Mouse (Mus musculus) CH12.LX (cell line): Measurements from ENCODE around the gene Ggcx. TPM values are rescaled to one million over a fixed set of nuclear protein-coding genes. Genes with fewer than 3 reads are reported as not detected.

Source experiments
- DNase-seq: peaks from one replicate; pipeline ENCODE4 v3.0.0-alpha.2; 2013; ENCODE audit errors: extremely low read depth
- H3K27ac ChIP-seq: 2 replicates; pipeline ENCODE4 v1.5.1; 2012; ENCODE audit warnings: low read depth, mild to moderate bottlenecking, control low read depth, moderate library complexity; ENCODE audit not compliant: insufficient read depth
- H3K27me3 ChIP-seq: replicated peaks from 2 replicates; pipeline ENCODE3; 2012; ENCODE audit warnings: inconsistent platforms
- H3K36me3 ChIP-seq, 2 experiments: replicated peaks in 1 of 2; 2 replicates each; pipeline versions ENCODE3 to v1.6.1; 2012; ENCODE audit warnings: inconsistent platforms in 1 of 2, low read length in 1 of 2, mild to moderate bottlenecking in 1 of 2, mixed read lengths in 1 of 2, moderate library complexity in 1 of 2; ENCODE audit not compliant: control insufficient read depth in 1 of 2, insufficient read depth in 1 of 2
- H3K4me1 ChIP-seq, 2 experiments: 2 replicates each; pipeline ENCODE4 v1.6.1; 2012; ENCODE audit warnings: inconsistent platforms in 1 of 2, moderate library complexity in 1 of 2; ENCODE audit not compliant: insufficient read depth in 2 of 2, control insufficient read depth in 1 of 2
- H3K4me2 ChIP-seq: 2 replicates; pipeline ENCODE4 v1.6.1; 2012; ENCODE audit warnings: low read depth, mild to moderate bottlenecking, control low read depth; ENCODE audit not compliant: poor library complexity, insufficient read depth, severe bottlenecking
- H3K4me3 ChIP-seq, 3 experiments: fragments of 150-350 bp in 1 of 3; sonication (generic) in 1 of 3; replicated peaks in 1 of 3; 2 replicates each; pipeline versions ENCODE3 to v1.5.1; 2011 to 2012; ENCODE audit warnings: low read depth in 2 of 3, low read length in 2 of 3, mild to moderate bottlenecking in 2 of 3, moderate library complexity in 2 of 3, control low read depth in 1 of 3, improper control_type of control experiment in 1 of 3, inconsistent platforms in 1 of 3, mixed read lengths in 1 of 3; ENCODE audit not compliant: poor library complexity in 1 of 3
- H3K79me2 ChIP-seq: replicated peaks from 2 replicates; pipeline ENCODE4 v1.6.1; 2012; ENCODE audit warnings: mild to moderate bottlenecking, moderate library complexity; ENCODE audit not compliant: control insufficient read depth, poor library complexity, insufficient read depth, severe bottlenecking; ENCODE audit errors: extremely low read depth
- H3K9ac ChIP-seq: 2 replicates; pipeline ENCODE4 v1.6.1; 2012; ENCODE audit warnings: low read depth, mild to moderate bottlenecking, control low read depth, moderate library complexity; ENCODE audit not compliant: insufficient read depth
- H3K9me3 ChIP-seq: replicated peaks from 2 replicates; pipeline ENCODE3; 2012; ENCODE audit warnings: low read length, inconsistent platforms, mixed read lengths
- BHLHE40 ChIP-seq: IDR thresholded peaks from 2 replicates; pipeline ENCODE4 v1.6.1; 2011; ENCODE audit warnings: mild to moderate bottlenecking, low read depth, low read length, improper control_type of control experiment
- CHD1 ChIP-seq: IDR thresholded peaks from 2 replicates; pipeline ENCODE4 v1.6.1; 2012; ENCODE audit warnings: low read depth, low read length, improper control_type of control experiment, inconsistent platforms
- CHD2 ChIP-seq: IDR thresholded peaks from 2 replicates; pipeline ENCODE4 v1.6.1; 2011; ENCODE audit warnings: low read length, improper control_type of control experiment
- CTCF ChIP-seq, 2 experiments: IDR thresholded peaks in 1 of 2; conservative IDR thresholded peaks in 1 of 2; 2 replicates each; pipeline ENCODE4 v1.5.1; 2011 to 2012; ENCODE audit warnings: low read depth in 2 of 2, low read length in 2 of 2, improper control_type of control experiment in 1 of 2, inconsistent platforms in 1 of 2, mild to moderate bottlenecking in 1 of 2, moderate library complexity in 1 of 2
- E2F4 ChIP-seq: IDR thresholded peaks from 2 replicates; pipeline ENCODE4 v1.6.1; 2011; ENCODE audit warnings: low read depth, low read length, improper control_type of control experiment; ENCODE audit not compliant: insufficient replicate concordance
- EP300 ChIP-seq: IDR thresholded peaks from 2 replicates; pipeline ENCODE4 v1.6.1; 2011; ENCODE audit warnings: low read length, improper control_type of control experiment
- GABPA ChIP-seq: IDR thresholded peaks from 2 replicates; pipeline ENCODE4 v1.6.1; 2012; ENCODE audit warnings: low read depth, low read length, improper control_type of control experiment, inconsistent platforms; ENCODE audit not compliant: insufficient replicate concordance
- HCFC1 ChIP-seq: IDR thresholded peaks from 2 replicates; pipeline ENCODE4 v1.6.1; 2012; ENCODE audit warnings: low read depth, mild to moderate bottlenecking, inconsistent platforms, low read length, improper control_type of control experiment
- IRF4 ChIP-seq: IDR thresholded peaks from 2 replicates; pipeline ENCODE4 v1.6.1; 2014; ENCODE audit warnings: low read depth, mild to moderate bottlenecking, inconsistent platforms, low read length, improper control_type of control experiment
- JUND ChIP-seq: conservative IDR thresholded peaks from 2 replicates; pipeline ENCODE4 v1.6.1; 2011; ENCODE audit warnings: low read depth, low read length, improper control_type of control experiment
- KAT2A ChIP-seq: IDR thresholded peaks from 2 replicates; pipeline ENCODE4 v1.6.1; 2012; ENCODE audit warnings: low read length, improper control_type of control experiment, inconsistent platforms; ENCODE audit not compliant: insufficient replicate concordance
- MAFK ChIP-seq: IDR thresholded peaks from 2 replicates; pipeline ENCODE4 v1.6.1; 2011; ENCODE audit warnings: low read length, improper control_type of control experiment; ENCODE audit not compliant: insufficient replicate concordance
- MAX ChIP-seq: IDR thresholded peaks from 2 replicates; pipeline ENCODE4 v1.6.1; 2011; ENCODE audit warnings: low read length, improper control_type of control experiment
- MAZ ChIP-seq: IDR thresholded peaks from 2 replicates; pipeline ENCODE4 v1.6.1; 2012; ENCODE audit warnings: low read depth, mild to moderate bottlenecking, inconsistent platforms, low read length, improper control_type of control experiment, moderate library complexity
- MEF2A ChIP-seq: IDR thresholded peaks from 2 replicates; pipeline ENCODE4 v1.6.1; 2014; ENCODE audit warnings: low read depth, mild to moderate bottlenecking, inconsistent platforms, low read length, improper control_type of control experiment, borderline replicate concordance
- MXI1 ChIP-seq: IDR thresholded peaks from 2 replicates; pipeline ENCODE4 v1.6.1; 2011; ENCODE audit warnings: mild to moderate bottlenecking, low read depth, low read length, improper control_type of control experiment
- NELFE ChIP-seq: IDR thresholded peaks from 2 replicates; pipeline ENCODE4 v1.6.1; 2011; ENCODE audit warnings: low read depth, low read length, improper control_type of control experiment
- NRF1 ChIP-seq: IDR thresholded peaks from 2 replicates; pipeline ENCODE4 v1.6.1; 2014; ENCODE audit warnings: low read depth, mild to moderate bottlenecking, inconsistent platforms, low read length, improper control_type of control experiment, moderate library complexity
- PAX5 ChIP-seq: IDR thresholded peaks from 2 replicates; pipeline ENCODE4 v1.6.1; 2012; ENCODE audit warnings: low read length, inconsistent platforms, mixed read lengths
- POLR2A ChIP-seq: IDR thresholded peaks from 2 replicates; pipeline ENCODE4 v1.6.1; 2011; ENCODE audit warnings: low read depth, mild to moderate bottlenecking, improper control_type of control experiment, low read length
- POLR2AphosphoS2 ChIP-seq: IDR thresholded peaks from 2 replicates; pipeline ENCODE4 v1.6.1; 2011; ENCODE audit warnings: low read depth, low read length, improper control_type of control experiment
- RAD21 ChIP-seq: IDR thresholded peaks from 2 replicates; pipeline ENCODE4 v1.6.1; 2011; ENCODE audit warnings: low read depth, mild to moderate bottlenecking, low read length, improper control_type of control experiment, moderate library complexity
- SIN3A ChIP-seq: IDR thresholded peaks from 2 replicates; pipeline ENCODE4 v1.6.1; 2012; ENCODE audit warnings: low read length, improper control_type of control experiment, inconsistent platforms
- SMC3 ChIP-seq: IDR thresholded peaks from 2 replicates; pipeline ENCODE4 v1.6.1; 2011; ENCODE audit warnings: low read depth, low read length, improper control_type of control experiment
- TBP ChIP-seq: conservative IDR thresholded peaks from 2 replicates; pipeline ENCODE4 v1.6.1; 2011; ENCODE audit warnings: low read depth, low read length, improper control_type of control experiment
- TCF12 ChIP-seq: IDR thresholded peaks from 2 replicates; pipeline ENCODE4 v1.6.1; 2014; ENCODE audit warnings: low read depth, mild to moderate bottlenecking, inconsistent platforms, low read length, improper control_type of control experiment
- UBTF ChIP-seq: IDR thresholded peaks from 2 replicates; pipeline ENCODE4 v1.6.1; 2012; ENCODE audit warnings: low read depth, mild to moderate bottlenecking, inconsistent platforms, low read length, improper control_type of control experiment, moderate library complexity
- ZC3H11A ChIP-seq: IDR thresholded peaks from 2 replicates; pipeline ENCODE4 v1.6.1; 2012; ENCODE audit warnings: low read depth, mild to moderate bottlenecking, inconsistent platforms, low read length, improper control_type of control experiment
- ZMIZ1 ChIP-seq: IDR thresholded peaks from 2 replicates; pipeline ENCODE4 v1.6.1; 2012; ENCODE audit warnings: low read depth, mild to moderate bottlenecking, inconsistent platforms, low read length, improper control_type of control experiment
- ZNF384 ChIP-seq: IDR thresholded peaks from 2 replicates; pipeline ENCODE4 v1.6.1; 2012; ENCODE audit warnings: low read depth, low read length, improper control_type of control experiment, inconsistent platforms
- dilution Hi-C: fragments of 300-500 bp; cut with MboI; formaldehyde crosslinking; loops from 2 replicates; pipeline ENCODE4 v1.14.3; 2020; ENCODE audit warnings: low sequenced_read_pairs; ENCODE audit not compliant: extremely low pct_unique_long_range_greater_than_20kb, extremely low pct_ligation_motif_present
- in situ Hi-C: fragments of 300-500 bp; cut with MboI; formaldehyde crosslinking; loops from 3 replicates; pipeline ENCODE4 v1.14.3; 2019; ENCODE audit warnings: low sequenced_read_pairs, low pct_ligation_motif_present, low pct_unique_long_range_greater_than_20kb, mixed read lengths
- polyA plus RNA-seq: library from polyadenylated mRNA; unstranded; fragments of >175 nt; gene quantifications from 2 replicates; pipeline ENCODE4 v1.2.1, GENCODE M21; 2012; ENCODE audit warnings: low read depth; ENCODE audit not compliant: insufficient read length
- total RNA-seq, 2 experiments: library from RNA; depleted of rRNA; stranded (reverse); fragments of 300-350 nt in 1 of 2; fragments of >200 nt in 1 of 2; gene quantifications; 2 replicates each; pipeline ENCODE4 v1.2.3; 2012 to 2014

Ggcx gene
- total and polyA plus RNA-seq, 3 experiments: 5.2 to 7.8 (median 6.7) TPM

DNA sequence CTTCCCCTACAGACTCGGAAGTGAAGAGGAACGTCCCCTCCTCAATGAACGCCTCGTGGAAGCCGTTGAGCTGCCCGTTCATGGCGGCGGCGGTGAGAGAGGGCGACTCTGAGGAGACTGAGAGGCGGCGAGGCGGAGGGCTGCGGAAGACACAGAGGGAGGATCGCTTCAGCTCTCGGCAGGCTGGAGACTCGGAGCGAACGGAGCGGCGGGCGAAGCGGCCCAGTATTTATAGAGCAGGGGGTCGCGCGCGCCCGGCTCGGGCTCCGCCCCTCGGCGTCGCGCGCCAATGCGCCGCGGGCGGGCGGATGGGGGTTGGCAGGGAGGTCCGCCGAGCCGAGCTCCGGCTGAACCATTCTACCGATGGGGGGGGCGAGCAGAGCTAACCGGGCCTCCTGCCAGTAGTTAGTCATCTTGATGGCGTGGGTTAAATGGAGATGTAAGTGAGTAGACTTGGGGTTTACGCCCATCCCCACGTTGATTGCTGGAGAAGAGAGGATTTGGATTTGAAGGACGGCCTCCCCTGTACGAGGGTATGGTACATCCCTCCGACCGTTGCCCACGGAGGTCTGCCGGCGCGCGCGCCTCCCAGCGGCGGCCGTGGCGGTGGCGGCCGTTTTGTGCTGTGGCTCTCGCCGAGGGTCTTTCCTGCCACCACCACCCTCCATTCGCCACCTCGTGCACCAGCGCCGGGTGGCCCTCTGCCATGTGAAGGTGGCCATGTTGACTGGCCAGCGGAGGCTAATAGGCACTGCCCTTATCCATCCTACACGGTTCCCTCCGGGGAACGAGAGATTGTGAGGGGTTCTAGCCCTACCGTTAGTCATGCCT lies 25.5 kb downstream of the Ggcx start, which contains the start of gene Mat2a:
Mat2a (minus strand) TSS at position 204 of the 831 bp plus-strand sequence.
- peaks cover 22 to 36% of the 10 kb centered on the region in 2 experiments for H3K36me3 ChIP-seq
- H3K4me2 ChIP-seq: peak within 1 kb of the TSS; percentile 97
- in situ Hi-C loops: no loop called here
- no peak for TF ChIP-seq ZNF384
- peak; percentile 68 for TF ChIP-seq CHD2
- no peak for TF ChIP-seq EP300
- no peak for TF ChIP-seq PAX5
- TF ChIP-seq BHLHE40: no peak; the same call in 1 of the 2 replicates
- peak; percentile 99 for TF ChIP-seq CHD1
- peak; percentile 98 for TF ChIP-seq POLR2AphosphoS2
- peak; percentile 80; the same call in 1 of the 2 replicates for TF ChIP-seq MAZ
- TF ChIP-seq JUND: no peak
- no peak; the same call in 1 of the 2 replicates for TF ChIP-seq NRF1
- peak; percentile 100 for TF ChIP-seq POLR2A
- TF ChIP-seq KAT2A: no peak; the same call in 1 of the 2 replicates
- peak; percentile 71; the same call in 1 of the 2 replicates for TF ChIP-seq MEF2A
- TF ChIP-seq MXI1: no peak
- TF ChIP-seq E2F4: no peak
- TF ChIP-seq SMC3: no peak; the same call in 1 of the 2 replicates
- TF ChIP-seq ZMIZ1: peak; percentile 100
- TF ChIP-seq RAD21: no peak
- no peak for TF ChIP-seq GABPA
- peak; percentile 29 for TF ChIP-seq HCFC1
- peak; percentile 94 for TF ChIP-seq TBP
- TF ChIP-seq ZC3H11A: no peak
- no peak for TF ChIP-seq MAFK
- TF ChIP-seq TCF12: peak; percentile 93
- no peak; the same call in 1 of the 2 replicates for TF ChIP-seq MAX
- TF ChIP-seq IRF4: peak; percentile 32; the same call in 1 of the 2 replicates
- TF ChIP-seq CTCF (conservative IDR thresholded peaks at IDR 0.05 in 1 of 2, IDR thresholded peaks at IDR 0.05 in 1 of 2; ENCODE audit: low read depth in 2 of 2, low read length in 2 of 2): peak in 1 of 2 experiments; percentile 65; a peak in 2 of 4 replicates
- TF ChIP-seq SIN3A: no peak; the same call in none of the 2 replicates
- 0 out of 2 replicates have a peak, but pooled peaks have one; percentile 58 for TF ChIP-seq UBTF
- TF ChIP-seq NELFE: peak; percentile 100
- peak within 1 kb of the TSS; percentile 80 to 98 (median 98) for H3K4me3 ChIP-seq
- peak within 1 kb of the TSS; percentile 98 for H3K9ac ChIP-seq
- no peaks in the 10 kb centered on the region for H3K27me3 ChIP-seq
- H3K27ac ChIP-seq: peak within 1 kb of the TSS; percentile 95
- peak; percentile 74 for DNase-seq
- H3K4me1 ChIP-seq: peaks cover 5 to 45% of the 10 kb centered on the region in 2 experiments
- dilution Hi-C loops: no loop called here
- peaks cover 43% of the 10 kb centered on the region for H3K79me2 ChIP-seq
- no peaks in the 10 kb centered on the region for H3K9me3 ChIP-seq
